Mouse (Mus musculus) E14TG2a.4 (cell line): ENCODE results near the gene Tnni3k.

Source experiments
- CTCF ChIP-seq: conservative IDR thresholded peaks from 2 replicates; pipeline ENCODE4 v1.5.1; 2014; ENCODE audit warnings: low read length
- NANOG ChIP-seq: IDR thresholded peaks from 2 replicates; pipeline ENCODE4 v1.6.1; 2014; ENCODE audit warnings: borderline replicate concordance, low read length, mixed read lengths
- POU5F1 ChIP-seq: IDR thresholded peaks from 2 replicates; pipeline ENCODE4 v1.6.1; 2014; ENCODE audit warnings: low read length, borderline replicate concordance

GRCm38 (mm10) chr3:154786354-154786753 lies 268.9 kb downstream of the Tnni3k start:
- TF ChIP-seq CTCF (no peak), NANOG (no peak), POU5F1 (no peak)
